Comparison of ENCODE assay signal across 8 mouse cellular contexts in the genomic region with DNA sequence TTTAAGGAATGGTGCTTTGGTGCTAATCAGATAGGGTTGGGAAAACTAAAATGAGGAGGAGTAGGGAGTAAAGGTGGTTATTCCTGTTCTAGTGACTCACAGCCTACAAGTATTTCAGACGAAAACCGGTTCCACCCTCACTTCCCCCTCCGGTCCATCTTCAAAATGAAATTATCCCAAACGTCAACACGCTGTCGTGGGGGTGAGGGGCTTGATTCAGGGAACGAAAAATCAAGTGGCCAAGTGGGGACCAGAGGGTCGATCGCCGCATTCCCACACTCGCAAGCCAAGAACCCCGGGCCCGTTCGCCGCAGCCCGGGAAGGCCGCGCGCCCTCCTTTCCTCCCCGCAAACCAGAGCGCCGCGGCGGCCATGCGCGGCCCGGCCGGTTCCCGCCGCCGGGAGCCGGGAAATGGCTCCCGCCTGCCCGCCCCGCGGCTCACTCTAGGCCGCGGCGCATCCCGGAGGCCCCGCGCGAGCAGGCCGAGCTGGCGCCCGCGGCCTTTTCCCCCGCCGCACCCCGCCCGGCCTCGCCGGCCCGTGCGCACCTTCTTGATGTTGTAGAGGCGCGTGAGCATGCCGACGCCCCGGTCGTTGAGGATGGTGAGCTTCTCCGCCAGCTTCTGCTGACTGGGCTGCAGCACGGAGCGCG. TPM values are rescaled to one million over a fixed set of nuclear protein-coding genes. Genes with fewer than 3 reads are reported as not detected.
DNase-seq lines count a peak whose midpoint lies in the region; ATAC-seq and TF ChIP-seq lines count a peak whose summit lies in the region.

No protein-coding gene starts in this region.

- H3K27me3 ChIP-seq in liver, adult 2 months (ENCODE audit: control insufficient read depth, insufficient read depth, low read length): no peaks in the 10 kb centered on the region
- no peaks in the 10 kb centered on the region for H3K27me3 ChIP-seq in heart, postnatal 0 days (ENCODE audit: control insufficient read depth, insufficient read depth, low read length)
- H3K27me3 ChIP-seq in limb, embryonic 15.5 days: no peaks in the 10 kb centered on the region
- no peaks in the 10 kb centered on the region for H3K27me3 ChIP-seq in myocyte (ENCODE audit: control insufficient read depth, insufficient read depth, insufficient read length)

- peak; percentile 8 for ATAC-seq in activated CD4-positive, CD25-positive, alpha-beta regulatory T cell, adult 4 months
- peak; percentile 75 for ATAC-seq in heart, postnatal 0 days (ENCODE audit: insufficient read depth, low read depth)
- ATAC-seq in limb, embryonic 15.5 days (ENCODE audit: insufficient number of reproducible peaks, low FRiP score, low TSS enrichment, low read depth): peak; percentile 48

- H3ac ChIP-seq in myocyte (ENCODE audit: control insufficient read depth, insufficient read length): peak overlapping the region; percentile 89

- no peaks in the 10 kb centered on the region for H3K9me3 ChIP-seq in heart, postnatal 0 days (replicated peaks; ENCODE audit: control insufficient read depth, low read length)
- H3K9me3 ChIP-seq in limb, embryonic 15.5 days: no peaks in the 10 kb centered on the region

- H3K4me2 ChIP-seq in heart, postnatal 0 days (ENCODE audit: low read depth, low read length): peak overlapping the region; percentile 71
- H3K4me2 ChIP-seq in limb, embryonic 15.5 days: peak overlapping the region; percentile 57
- H3K4me2 ChIP-seq in myocyte (ENCODE audit: low read depth): peak overlapping the region; percentile 88

- no peak for TF ChIP-seq EP300 in heart, postnatal 0 days (IDR thresholded peaks at IDR 0.05; ENCODE audit: low read depth)

- H3K4me1 ChIP-seq in liver, adult 2 months (ENCODE audit: control insufficient read depth, insufficient read depth, low read length): peaks cover 11% of the 10 kb centered on the region
- H3K4me1 ChIP-seq in heart, postnatal 0 days (ENCODE audit: control insufficient read depth, insufficient read depth): peaks cover 14% of the 10 kb centered on the region; the same call in 1 of the 2 replicates
- peaks cover 9% of the 10 kb centered on the region for H3K4me1 ChIP-seq in limb, embryonic 15.5 days

- no peak for TF ChIP-seq POLR2A in liver, adult 2 months (IDR thresholded peaks at IDR 0.05; ENCODE audit: extremely low read depth, insufficient read depth, low read length)
- TF ChIP-seq POLR2A in myocyte (IDR thresholded peaks at IDR 0.05; ENCODE audit: insufficient read length, low read depth): no peak

- H3K4me3 ChIP-seq in liver, adult 2 months (ENCODE audit: insufficient read depth, low read depth, low read length): peak overlapping the region; percentile 70
- peak overlapping the region; percentile 88 for H3K4me3 ChIP-seq in heart, postnatal 0 days (ENCODE audit: low read depth, low read length)
- peak overlapping the region; percentile 84 for H3K4me3 ChIP-seq in limb, embryonic 15.5 days
- peak overlapping the region; percentile 74 for H3K4me3 ChIP-seq in myocyte

- TF ChIP-seq CTCF in liver, adult 2 months (IDR thresholded peaks at IDR 0.05; ENCODE audit: low read depth, low read length): no peak
- no peak for TF ChIP-seq CTCF in heart, postnatal 0 days (IDR thresholded peaks at IDR 0.05; ENCODE audit: low read depth)

- DNase-seq in liver, adult 2 months (ENCODE audit: extremely low read depth, low read depth, low spot score): peak; percentile 41
- no peak for DNase-seq in liver
- peak; percentile 20 for DNase-seq in embryo, embryonic 11.5 days (ENCODE audit: low read depth, low spot score)
- peak; percentile 48 for DNase-seq in heart, postnatal 0 days (ENCODE audit: low spot score)
- DNase-seq in T-cell, adult 2 months (ENCODE audit: low spot score): no peak

- H3K36me3 ChIP-seq in liver, adult 2 months (ENCODE audit: control insufficient read depth, insufficient read depth, low read length): no peaks in the 10 kb centered on the region
- H3K36me3 ChIP-seq in heart, postnatal 0 days (replicated peaks; ENCODE audit: control insufficient read depth, insufficient read depth, low read length): no peaks in the 10 kb centered on the region
- H3K36me3 ChIP-seq in limb, embryonic 15.5 days: no peaks in the 10 kb centered on the region
- H3K36me3 ChIP-seq in myocyte (ENCODE audit: control insufficient read depth, insufficient read depth): no peaks in the 10 kb centered on the region

- peak overlapping the region; percentile 65 for H3K27ac ChIP-seq in liver, adult 2 months (replicated peaks; ENCODE audit: insufficient read depth, low read depth, low read length)
- H3K27ac ChIP-seq in heart, postnatal 0 days (ENCODE audit: low read depth): peak overlapping the region; percentile 100
- peak overlapping the region; percentile 99 for H3K27ac ChIP-seq in limb, embryonic 15.5 days

- 1% methylated on average over 58 of the region's 65 CpGs for WGBS in liver, adult 2 months
- WGBS in heart, postnatal 0 days: under 1% methylated on average over 49 of the region's 65 CpGs
- under 1% methylated on average over 57 of the region's 65 CpGs for WGBS in limb, embryonic 15.5 days

- H3K79me2 ChIP-seq in liver, adult 2 months (ENCODE audit: control insufficient read depth, insufficient read depth, low read length): peaks cover 24% of the 10 kb centered on the region
- H3K79me2 ChIP-seq in myocyte (ENCODE audit: control insufficient read depth, insufficient read depth): peaks cover 48% of the 10 kb centered on the region

- peak overlapping the region; percentile 93 for H3K9ac ChIP-seq in liver, adult 2 months (ENCODE audit: low read depth, low read length)
- peak overlapping the region; percentile 98 for H3K9ac ChIP-seq in heart, postnatal 0 days (replicated peaks; ENCODE audit: low read depth, low read length)
- peak overlapping the region; percentile 91 for H3K9ac ChIP-seq in limb, embryonic 15.5 days

TF ChIP-seq in myocyte, 11 proteins besides CTCF, POLR2A, EP300 and RAD21:
- TF ChIP-seq TCF12 (IDR thresholded peaks at IDR 0.05; ENCODE audit: insufficient read depth, poor library complexity, severe bottlenecking): no peak
- no peak for TF ChIP-seq MYOG (IDR thresholded peaks at IDR 0.05; ENCODE audit: control insufficient read depth in 1 of 3, insufficient read depth in 1 of 3, insufficient read length in 2 of 3, low read depth in 2 of 3)
- no peak for TF ChIP-seq SRF (IDR thresholded peaks at IDR 0.05; ENCODE audit: control insufficient read depth, insufficient read length, low read depth)
- no peak for TF ChIP-seq USF1 (IDR thresholded peaks at IDR 0.05; ENCODE audit: low read depth)
- TF ChIP-seq TCF3 (IDR thresholded peaks at IDR 0.05; ENCODE audit: insufficient read length, low read depth): no peak
- no peak for TF ChIP-seq E2F4 (IDR thresholded peaks at IDR 0.05; ENCODE audit: insufficient read depth)
- no peak for TF ChIP-seq POLR2AphosphoS2 (IDR thresholded peaks at IDR 0.05; ENCODE audit: insufficient read length, low read depth)
- no peak for TF ChIP-seq REST (IDR thresholded peaks at IDR 0.05; ENCODE audit: insufficient read depth, insufficient read length)

RNA-seq across cellular contexts. Expression of a gene that starts 0.7 kb away (rescaled TPM):
- total RNA-seq in liver, adult 2 months (2014; rRNA removed): 88.8 and 95.3 TPM in 2 replicates
- polyA plus RNA-seq in liver, adult 2 months (2012; rRNA removed): 20.5 and 22.1 TPM in 2 replicates
- 1 to 10 TPM; 2.1 to 3.0 TPM for polyA plus RNA-seq in activated CD4-positive, CD25-positive, alpha-beta regulatory T cell, adult 4 months (2017; shearing (Covaris generic))
- 55.2 and 90.0 TPM in 2 replicates for total RNA-seq in heart, postnatal 0 days (2014; rRNA removed; ENCODE audit: low replicate concordance)
- polyA plus RNA-seq in heart, postnatal 0 days (2015; fragmentation: Nextera tagmentation; extraction: Ambion mirVana): 30.4 and 34.5 TPM in 2 replicates
- polyA plus RNA-seq in limb, embryonic 15.5 days (2015; fragmentation: Nextera tagmentation; extraction: Ambion mirVana): 66.3 and 75.7 TPM in 2 replicates
- 34.8 TPM for polyA plus RNA-seq in myocyte (2012; fragmentation: generic; extraction: Trizol)

RNA-seq across cellular contexts. Expression of a gene that starts 36.4 kb away (rescaled TPM):
- total RNA-seq in liver, adult 2 months (2014; rRNA removed): 10.3 and 12.6 TPM in 2 replicates
- 3.4 and 3.5 TPM in 2 replicates for polyA plus RNA-seq in liver, adult 2 months (2012; rRNA removed)
- polyA plus RNA-seq in activated CD4-positive, CD25-positive, alpha-beta regulatory T cell, adult 4 months (2017; shearing (Covaris generic)): 10 to 100 TPM; 13.6 to 15.0 TPM
- total RNA-seq in heart, postnatal 0 days (2014; rRNA removed; ENCODE audit: low replicate concordance): 5.1 and 11.0 TPM in 2 replicates
- 9.1 and 10.3 TPM in 2 replicates for polyA plus RNA-seq in heart, postnatal 0 days (2015; fragmentation: Nextera tagmentation; extraction: Ambion mirVana)
- 15.1 and 18.6 TPM in 2 replicates for polyA plus RNA-seq in limb, embryonic 15.5 days (2015; fragmentation: Nextera tagmentation; extraction: Ambion mirVana)
- polyA plus RNA-seq in myocyte (2012; fragmentation: generic; extraction: Trizol): 3.4 TPM

RNA-seq across cellular contexts. Expression of a gene that starts 36.6 kb away (rescaled TPM):
- total RNA-seq in liver, adult 2 months (2014; rRNA removed): 4.8 and 6.0 TPM in 2 replicates
- polyA plus RNA-seq in liver, adult 2 months (2012; rRNA removed): 9.1 and 9.5 TPM in 2 replicates
- 10 to 100 TPM; 26.5 to 27.4 TPM for polyA plus RNA-seq in activated CD4-positive, CD25-positive, alpha-beta regulatory T cell, adult 4 months (2017; shearing (Covaris generic))
- 7.1 and 15.0 TPM in 2 replicates for total RNA-seq in heart, postnatal 0 days (2014; rRNA removed; ENCODE audit: low replicate concordance)
- polyA plus RNA-seq in heart, postnatal 0 days (2015; fragmentation: Nextera tagmentation; extraction: Ambion mirVana): 9.1 and 10.7 TPM in 2 replicates
- polyA plus RNA-seq in limb, embryonic 15.5 days (2015; fragmentation: Nextera tagmentation; extraction: Ambion mirVana): 42.1 and 42.2 TPM in 2 replicates
- 17.1 TPM for polyA plus RNA-seq in myocyte (2012; fragmentation: generic; extraction: Trizol)

Comparison
In these comparisons a context has a peak if more than half of its experiments do, and no peak if none do; other contexts are left out.
1. DNase-seq: peak in liver, adult 2 months (single experiment), embryo, embryonic 11.5 days (single experiment) and heart, postnatal 0 days (single experiment); none in liver (single experiment) and T-cell, adult 2 months (single experiment).
2. ATAC-seq: peak in every context shown above with its lines; median percentile 75 in heart, postnatal 0 days; 48 in limb, embryonic 15.5 days; 8 in activated CD4-positive, CD25-positive, alpha-beta regulatory T cell, adult 4 months.
3. Peak in every context shown above with its lines, with median percentiles within 50 percentile points of each other: H3K27ac ChIP-seq, H3K4me3 ChIP-seq, H3K9ac ChIP-seq and H3K4me2 ChIP-seq.